Mouse (Mus musculus) left cerebral cortex, postnatal 25 days (tissue): Measurements from ENCODE around the gene Elfn2. TPM values are rescaled to one million over a fixed set of nuclear protein-coding genes. Genes with fewer than 3 reads are reported as not detected.

Source experiments
- DNase-seq, 2 experiments: peaks; one replicate each; pipeline ENCODE4 v3.0.0; 2022; ENCODE audit warnings: low spot score in 2 of 2, mixed read lengths in 1 of 2
- intact Hi-C: fragments of 180-260 bp; cut with DNase I; formaldehyde crosslinking; loops from one replicate; pipeline ENCODE4 v1.15.1; 2025
- total RNA-seq, 2 experiments: library from RNA; stranded (reverse); gene quantifications; 2 replicates each; pipeline ENCODE4 v1.2.3; 2021

The Elfn2 gene
- total RNA-seq = 100 to 1,000 TPM; 137 to 153 TPM

DNA sequence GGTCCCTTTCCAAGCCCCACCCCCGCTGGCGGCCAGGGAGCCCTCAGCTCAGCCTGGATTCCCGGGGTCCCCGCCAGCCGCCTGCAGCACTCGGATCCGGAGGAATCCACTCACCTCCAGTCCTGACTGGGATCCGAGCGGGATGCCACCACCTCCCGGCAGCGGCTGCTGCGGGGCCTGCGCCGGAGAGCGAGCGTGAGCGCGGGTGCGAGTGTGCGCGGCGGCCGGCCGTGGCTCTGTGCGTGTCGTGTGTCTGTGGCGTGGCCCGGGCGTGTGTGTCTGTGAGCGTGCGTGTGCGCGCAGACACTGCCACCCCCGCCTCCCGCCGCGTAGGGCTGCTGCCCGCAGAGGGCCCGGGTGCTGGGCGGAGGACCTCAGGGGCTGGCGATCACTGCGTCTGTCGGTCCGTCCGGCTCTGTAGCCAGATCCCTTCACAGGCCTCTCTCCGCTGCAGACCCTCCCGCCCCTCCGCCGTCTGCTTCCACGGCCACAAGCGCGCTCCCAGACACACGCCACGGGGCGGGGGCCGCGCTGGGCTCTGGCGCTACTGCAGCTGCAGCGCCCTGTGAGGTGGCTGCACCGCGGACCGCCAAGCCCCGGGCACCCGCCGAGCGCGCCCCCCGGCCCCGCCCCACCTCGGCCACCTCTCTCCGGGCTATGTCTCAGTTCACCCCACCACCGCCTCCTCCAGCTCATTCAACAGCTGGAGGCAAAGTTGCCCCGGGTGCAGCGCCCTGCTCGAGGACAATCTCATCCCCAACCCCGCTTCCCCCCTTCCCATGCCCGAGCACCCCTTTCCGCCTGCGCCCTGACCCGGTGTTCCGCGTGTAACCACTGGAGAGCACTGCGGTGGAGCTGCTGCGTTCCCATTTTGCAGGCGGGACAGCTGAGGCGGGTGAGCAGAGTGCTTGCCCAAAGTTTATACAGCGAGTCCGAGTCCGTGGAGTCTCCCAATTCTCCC is at the start of gene Elfn2:
Gene Elfn2 (minus strand): TSS at position 482 of the 961 bp plus-strand sequence.
- DNase-seq = peak; percentile 79 to 82
- intact Hi-C loops = no loop called here

DNA sequence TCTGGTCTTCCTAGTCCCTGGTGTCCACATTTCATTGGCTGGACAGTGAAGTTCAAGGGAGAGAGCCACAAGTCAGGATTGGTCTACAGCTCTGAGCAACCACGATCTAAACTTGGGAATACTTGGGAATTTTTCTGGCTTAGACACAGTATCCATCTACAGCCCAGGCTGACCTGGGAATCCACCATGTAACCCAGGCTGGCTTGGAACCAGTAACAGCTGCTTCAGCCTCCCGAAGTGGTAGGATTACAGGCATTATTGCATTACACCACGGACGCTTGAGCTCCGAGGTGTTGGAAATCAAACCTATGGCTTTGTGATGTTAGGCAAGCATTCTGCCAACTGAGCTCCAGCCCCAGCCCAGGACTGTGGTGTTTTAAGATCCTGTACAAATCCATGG is 45.1 kb upstream of the Elfn2 start:
- intact Hi-C loops = no loop called here
- DNase-seq = no peak

DNA sequence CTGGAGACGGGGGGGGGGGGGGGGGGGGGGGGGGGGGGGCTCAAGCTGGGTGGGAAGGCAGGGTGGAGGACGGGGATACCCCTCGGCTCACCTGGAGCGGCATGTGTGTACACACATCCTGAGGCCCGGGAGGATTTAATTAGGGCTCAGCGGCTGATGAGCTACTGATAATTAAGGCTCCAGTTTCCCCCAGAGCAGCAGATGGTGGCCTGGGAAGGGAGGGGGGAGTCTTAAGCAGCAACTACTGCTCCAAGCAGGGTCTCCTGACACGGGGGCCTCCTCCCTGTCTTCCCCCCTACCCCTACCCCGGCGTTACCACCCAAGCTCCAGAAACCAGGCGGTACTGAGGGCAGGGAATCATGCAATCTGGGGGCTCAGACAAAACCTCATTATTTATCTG is 44.6 kb upstream of the Elfn2 start:
- no peak for DNase-seq
- intact Hi-C loops = no loop called here

DNA sequence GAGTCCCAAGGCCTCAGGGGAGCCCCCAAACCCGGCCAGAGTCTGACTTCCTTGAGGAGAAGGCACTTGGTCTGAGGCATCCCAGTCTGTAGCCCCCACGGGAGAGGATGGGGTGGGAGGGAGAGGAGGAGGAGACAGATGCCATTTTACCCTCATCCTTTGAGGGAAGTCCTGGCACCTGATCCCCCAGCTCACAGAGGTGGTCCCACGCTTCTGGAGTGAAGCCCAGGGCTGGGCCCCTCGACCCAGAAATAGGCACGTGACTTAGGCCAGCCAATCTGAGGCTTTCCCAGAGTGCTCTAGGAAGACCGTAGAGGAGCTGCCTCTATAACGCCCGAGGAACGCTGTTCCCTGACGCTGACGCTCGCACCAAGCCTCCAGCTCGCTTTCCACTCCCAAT is 42.5 kb upstream of the Elfn2 start:
- no peak for DNase-seq
- intact Hi-C loops = no loop called here

DNA sequence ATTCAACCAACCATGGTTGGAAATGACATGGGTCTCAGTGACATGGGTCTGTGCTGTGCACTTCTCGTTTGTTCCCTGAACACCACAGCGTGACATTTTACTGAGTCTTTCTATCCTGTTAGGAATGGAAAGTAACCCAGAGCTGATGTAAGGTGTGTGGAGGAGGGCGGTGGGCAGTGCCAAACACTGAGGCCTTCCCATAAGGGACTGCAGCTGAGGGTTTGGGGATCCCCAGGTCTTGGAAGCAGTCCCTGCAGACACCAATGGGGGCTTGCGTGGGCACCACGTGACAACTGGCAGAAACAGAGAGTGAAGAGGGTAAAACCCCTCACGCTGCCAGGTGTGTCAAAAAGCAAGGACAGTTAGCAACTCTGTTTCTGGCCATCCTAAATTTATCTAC is 39.6 kb upstream of the Elfn2 start:
- no peak for DNase-seq
- intact Hi-C loops = no loop called here

DNA sequence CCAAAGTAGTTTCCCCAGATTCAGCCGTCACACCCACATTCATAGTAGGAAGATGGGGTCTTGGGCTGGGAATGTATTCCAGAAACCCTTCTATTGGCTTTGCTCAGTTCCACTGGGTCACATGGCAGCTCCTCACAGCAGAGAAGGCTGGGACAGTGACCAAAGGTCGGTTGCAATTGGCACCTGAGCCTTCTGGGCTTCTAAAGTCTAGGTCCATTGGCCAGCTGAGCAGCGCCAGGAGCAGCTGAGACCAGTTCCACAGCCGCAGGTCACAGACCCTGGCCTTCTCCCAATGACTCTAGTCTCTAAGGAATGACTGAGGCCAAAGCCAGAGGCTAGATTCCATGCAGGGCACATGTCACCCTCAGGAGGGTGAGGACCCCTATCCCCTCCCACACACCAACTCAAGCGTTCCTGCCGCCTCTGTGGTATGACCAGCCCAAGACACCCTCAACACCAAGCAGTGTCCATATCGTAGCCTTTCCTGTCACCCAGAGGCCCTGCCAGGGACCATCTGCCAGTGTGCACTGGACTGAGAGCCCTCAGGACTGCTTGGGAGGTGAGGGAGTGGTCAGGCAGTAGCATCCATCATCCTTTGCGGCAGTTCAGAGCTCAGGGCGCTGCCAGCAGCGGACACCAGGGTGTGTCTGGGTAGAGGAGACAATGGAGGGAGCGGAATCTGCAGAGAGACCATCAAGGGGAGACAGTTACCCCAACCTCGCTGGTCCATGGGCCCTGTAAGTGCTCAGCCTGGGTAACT is 37.6 kb upstream of the Elfn2 start:
- no peak for DNase-seq
- intact Hi-C loops = no loop called here

DNA sequence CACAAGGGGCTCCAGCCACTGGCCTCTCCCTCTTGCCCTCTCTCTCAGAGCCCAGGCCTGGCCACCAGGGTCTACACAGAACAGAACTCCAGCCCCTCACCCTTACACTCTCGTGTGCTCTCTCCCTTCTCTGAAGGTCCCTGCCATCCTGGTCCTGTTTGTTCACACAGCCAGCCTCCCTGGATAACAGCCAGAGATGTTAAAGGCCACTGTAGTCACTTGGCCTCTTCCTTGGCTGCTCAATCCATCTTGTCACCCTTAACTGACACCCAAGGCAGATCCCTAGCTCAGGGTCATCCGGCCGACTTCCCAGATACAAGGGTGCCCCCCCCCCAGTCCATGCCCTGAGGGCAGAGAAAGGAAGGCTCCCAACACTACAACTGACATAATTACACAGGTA is 36.7 kb upstream of the Elfn2 start:
- DNase-seq = no peak
- intact Hi-C loops = no loop called here

DNA sequence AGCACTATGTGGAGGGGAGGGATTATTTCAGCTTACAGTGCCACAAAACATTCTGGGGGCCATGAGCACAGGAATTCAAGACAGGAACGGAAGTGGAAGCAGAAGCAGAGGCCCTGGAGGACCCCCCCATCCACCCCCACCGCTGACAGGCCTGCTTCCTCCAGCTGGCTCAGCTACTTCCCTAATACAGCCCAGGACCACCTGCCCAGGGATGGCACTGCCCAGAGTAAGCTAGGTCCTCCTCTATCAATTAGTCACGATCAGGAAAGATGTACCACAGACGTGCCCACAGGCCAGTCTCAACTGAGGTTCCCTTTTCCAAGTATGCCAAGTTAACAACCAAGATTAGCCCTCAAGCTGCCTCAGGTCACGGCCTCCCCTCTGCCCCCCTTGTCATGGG is 35.6 kb upstream of the Elfn2 start:
- no peak for DNase-seq
- intact Hi-C loops = no loop called here

DNA sequence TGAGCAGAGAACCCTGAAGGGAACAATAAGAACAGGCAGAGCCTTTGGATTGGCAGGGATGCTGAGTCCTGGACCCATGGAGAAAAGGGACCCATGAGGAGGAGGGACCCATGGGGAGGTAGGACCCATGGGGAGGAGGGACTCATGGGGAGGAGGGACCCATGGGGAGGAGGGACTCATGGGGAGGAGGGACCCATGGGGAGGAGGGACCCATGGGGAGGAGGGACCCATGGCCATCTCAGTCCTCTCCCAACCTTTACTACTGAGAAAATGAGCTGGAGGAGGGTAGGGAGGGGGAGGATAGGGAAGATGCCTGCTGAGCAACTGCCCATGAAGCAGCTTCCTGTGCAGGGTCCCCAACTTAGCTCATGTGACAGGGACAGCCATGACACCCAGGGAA is 34.4 kb upstream of the Elfn2 start:
- intact Hi-C loops = no loop called here
- DNase-seq = no peak

DNA sequence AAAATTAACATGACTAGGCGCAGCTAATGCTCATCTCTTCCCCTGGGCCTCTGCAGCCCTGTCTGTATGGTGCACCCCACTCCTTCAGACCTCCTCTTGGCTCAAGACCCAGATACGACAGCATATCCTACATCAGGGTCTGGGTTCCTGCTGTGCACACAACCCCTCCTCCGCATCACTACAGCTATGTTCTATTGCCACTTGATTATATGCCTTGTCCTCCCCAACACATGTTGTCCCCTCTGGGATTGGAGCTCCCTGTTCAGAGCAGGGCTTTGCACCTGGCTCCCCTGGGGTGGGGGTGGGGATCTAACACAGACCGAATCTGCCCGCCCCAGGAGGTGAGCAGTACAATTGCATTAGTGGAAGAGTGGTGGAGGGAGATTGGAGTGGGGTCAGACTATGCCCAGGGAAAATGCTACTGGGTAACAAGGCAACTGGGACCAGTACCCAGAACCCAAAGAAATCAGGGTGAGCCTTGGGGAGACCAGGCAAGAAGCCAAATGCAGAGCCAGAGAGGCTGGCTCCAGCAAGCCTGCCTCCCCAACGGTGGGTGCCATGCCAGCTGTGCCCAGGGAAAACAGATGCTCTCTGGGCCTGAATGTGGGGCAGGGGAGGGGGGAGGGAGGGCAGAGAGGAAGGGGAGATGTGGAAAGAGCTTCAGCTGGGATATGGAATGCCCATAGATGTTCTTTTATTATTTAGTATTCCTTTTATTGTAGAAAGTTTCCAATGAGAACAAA is 32.2 kb upstream of the Elfn2 start:
- intact Hi-C loops = no loop called here

DNA sequence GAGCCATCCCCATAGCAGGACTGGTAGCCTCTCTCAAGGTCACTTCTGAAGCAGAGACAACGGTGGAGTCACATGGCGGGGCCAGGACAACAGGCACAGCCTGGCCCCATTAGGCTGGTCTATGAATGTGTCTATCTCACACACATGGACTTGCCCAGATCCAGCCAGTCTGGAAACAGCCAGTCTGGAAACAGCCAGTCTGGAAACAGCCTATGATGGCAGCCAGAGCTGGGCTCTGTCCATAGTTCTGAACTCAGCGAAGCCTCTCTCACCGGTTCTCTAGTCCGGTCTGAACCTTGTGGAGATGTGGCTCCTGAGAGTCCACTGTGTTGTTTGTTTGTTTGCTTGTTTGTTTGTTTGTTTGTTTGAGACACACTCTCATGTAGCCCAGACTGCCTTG is 31.3 kb upstream of the Elfn2 start:
- no peak for DNase-seq
- intact Hi-C loops = no loop called here

More for the DNA sequence above, 32.2 kb upstream of the Elfn2 start:
- no peak for DNase-seq

DNA sequence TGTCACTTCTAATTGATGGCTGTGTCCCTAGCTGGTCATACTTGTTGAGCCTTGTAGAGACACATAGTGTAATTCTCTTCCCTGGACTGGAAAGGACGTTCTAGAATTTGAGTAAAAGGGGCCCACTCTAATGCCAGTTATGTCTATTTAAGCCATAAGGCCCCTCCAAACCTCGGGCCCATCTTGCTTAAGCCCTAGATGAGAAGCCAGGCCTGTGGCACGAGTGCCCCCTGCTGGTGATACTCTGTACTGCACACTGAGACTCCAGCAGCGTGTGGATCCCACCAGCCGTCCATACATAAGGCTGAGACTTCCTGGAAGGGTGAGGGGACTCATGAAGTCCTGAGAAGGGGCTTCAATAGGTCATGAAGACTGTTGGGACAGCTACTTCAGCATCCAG is 25.6 kb upstream of the Elfn2 start:
- DNase-seq = peak; percentile 84 to 85
- intact Hi-C loops = loop anchor here (1.0 kb wide), 2 partner anchors 121 to 157 kb away; no protein-coding TSS in a partner anchor

DNA sequence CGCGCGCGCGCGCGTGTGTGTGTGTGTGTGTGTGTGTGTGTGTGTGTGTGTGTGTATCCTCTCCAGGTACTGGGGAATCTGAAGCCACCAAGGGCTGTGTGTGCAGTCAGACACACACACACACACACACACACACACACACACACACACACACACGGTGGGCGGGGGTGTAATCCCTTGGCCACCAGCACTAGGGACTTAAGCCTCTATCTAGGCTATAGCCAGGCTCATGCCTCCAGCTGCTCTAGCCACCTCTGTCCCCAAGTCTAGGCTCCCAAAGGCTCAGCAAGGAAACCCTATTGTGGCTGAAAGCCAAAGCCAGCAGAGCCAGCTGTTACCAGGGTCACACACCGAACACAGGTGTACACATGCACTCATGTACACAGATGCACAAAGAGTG is 24.3 kb upstream of the Elfn2 start:
- no peak for DNase-seq

DNA sequence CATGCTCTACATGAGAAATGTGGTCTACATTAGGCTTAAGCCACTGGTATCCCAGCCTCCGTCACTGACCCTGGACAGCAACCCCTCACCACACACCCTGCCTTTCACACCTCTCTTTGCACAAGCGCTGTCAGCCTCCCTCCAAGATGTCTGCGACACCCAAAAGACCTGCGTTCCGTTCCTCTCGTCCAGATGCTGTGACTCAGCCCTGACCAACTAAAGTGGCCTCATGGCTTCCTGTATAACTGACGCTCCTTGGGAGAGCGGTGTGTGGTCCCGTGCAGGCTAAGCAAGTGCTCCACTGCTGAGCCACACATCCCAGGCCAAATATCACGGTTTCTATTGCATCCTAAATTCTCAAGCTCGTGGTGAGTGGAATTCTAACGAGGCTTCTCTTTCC is 22.1 kb upstream of the Elfn2 start:
- intact Hi-C loops = no loop called here
- no peak for DNase-seq

More for the DNA sequence above, 24.3 kb upstream of the Elfn2 start:
- intact Hi-C loops = no loop called here

DNA sequence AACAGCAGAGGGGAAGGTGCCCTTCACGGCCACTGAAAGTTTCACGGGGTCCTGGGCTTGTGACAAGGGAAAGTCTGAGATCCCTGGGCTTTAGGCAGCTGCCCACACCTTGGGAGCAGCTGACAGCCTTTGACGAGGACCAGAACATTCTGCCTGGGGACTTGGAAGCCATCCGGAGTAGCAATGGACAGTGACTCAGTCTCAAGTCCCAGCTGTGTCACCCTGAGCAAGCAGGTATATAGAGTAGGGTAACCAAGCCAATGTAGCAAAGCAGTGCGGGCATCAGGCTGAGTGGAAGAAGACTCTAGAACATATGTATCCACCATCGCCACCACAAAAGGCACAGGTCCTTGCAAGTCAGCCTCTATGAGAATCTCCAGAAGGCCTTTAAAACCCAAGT is 18.6 kb upstream of the Elfn2 start:
- intact Hi-C loops = no loop called here

DNA sequence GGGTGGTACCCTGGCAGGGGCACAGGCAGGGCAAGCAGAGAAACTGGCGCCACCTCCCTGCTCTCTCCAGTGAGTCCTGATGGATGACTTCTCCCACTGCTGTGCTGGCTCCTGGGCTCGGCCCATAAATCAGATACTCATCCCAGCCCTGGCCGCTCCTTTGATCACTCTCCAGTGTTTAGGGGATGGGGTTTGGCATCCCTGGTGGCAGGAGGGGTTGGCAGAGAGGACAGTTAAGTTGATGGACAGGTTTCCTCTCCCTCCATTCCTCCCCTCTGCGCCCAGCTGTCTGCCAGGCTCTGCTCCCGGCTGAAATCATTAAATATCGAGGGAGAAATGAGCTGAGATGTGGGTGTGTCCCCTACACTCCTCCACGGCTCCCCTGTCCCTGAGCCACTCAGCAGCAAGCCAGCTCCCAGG is 18.1 kb upstream of the Elfn2 start:
- no peak for DNase-seq
- intact Hi-C loops = no loop called here

More for the DNA sequence above, 18.6 kb upstream of the Elfn2 start:
- DNase-seq = no peak

DNA sequence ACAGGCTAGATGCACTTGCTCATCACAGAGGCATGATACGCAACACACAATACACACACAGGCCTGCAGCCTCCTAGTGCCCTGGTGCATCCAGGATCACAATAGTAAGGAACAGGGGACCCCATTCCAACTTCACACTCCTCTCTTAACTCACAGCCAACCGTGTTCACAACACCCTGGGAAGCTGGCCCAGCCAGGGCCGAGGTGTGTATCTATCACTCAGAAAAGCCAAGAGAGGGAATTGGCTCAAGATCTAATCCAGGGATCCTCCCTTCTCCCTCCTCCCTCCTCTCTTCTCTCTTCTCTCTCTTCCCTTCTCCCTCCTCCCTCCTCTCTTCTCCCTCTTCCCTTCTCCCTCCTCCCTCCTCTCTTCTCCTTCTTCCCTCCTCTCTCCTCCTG is 17.6 kb upstream of the Elfn2 start:
- DNase-seq = no peak
- intact Hi-C loops = no loop called here

DNA sequence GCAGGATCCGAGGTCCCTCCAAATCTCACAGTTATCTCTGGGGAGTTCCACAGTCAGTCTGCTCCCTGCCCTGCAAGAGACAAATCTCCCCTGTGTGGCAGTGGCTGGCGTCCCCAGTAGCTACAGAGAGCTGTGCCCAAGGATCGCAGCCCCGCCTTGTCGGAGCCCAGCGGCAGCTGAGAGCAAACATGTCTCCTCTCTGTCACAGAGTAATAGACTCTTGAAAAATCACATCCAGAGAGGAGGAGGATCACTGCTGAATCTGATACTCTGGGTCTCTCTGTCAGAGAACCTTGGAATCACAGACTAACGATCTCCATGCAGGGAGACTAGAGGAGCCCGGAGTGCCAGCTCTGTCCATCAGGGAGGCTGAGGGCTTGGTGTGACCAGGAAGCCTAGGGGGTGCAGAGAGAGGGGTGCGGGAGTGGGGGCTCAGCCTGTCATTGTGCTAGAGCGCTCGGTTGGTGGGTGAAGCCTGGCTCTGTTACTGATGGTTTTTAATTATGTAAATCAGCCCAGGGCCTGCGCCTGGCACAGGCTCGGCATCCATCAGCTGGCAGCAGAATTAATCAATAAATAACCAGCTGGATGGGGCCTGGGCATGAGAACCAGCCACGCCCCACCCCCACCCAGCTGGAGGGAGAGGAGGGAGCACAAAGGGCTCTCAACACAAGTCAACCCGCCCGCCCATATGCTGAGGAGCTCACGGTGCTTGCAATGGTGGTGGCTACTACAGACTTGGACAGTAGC is 17.0 kb upstream of the Elfn2 start:
- DNase-seq = peak in 1 of 2 experiments; percentile 20
- intact Hi-C loops = no loop called here

DNA sequence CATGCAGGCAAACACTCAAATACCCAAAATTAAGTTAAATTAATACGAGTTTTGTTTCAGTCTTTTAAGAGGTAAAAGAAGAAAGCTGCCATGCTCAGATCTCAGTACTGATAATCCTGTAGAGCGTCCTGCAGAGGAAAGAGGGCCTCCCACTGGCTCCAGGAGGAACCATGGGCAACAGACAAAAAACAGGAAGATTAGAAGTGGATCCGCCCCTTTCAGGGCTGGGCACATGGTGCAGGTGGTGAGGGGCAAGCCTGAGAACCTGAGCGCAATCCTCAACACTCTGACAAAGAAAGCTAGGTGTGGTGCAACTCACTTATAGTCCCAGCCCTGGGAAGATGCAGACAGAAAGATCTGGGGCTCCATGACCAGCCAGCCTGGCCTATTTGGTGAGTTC is 13.3 kb upstream of the Elfn2 start:
- intact Hi-C loops = no loop called here
- DNase-seq = no peak
